17 mouse cellular contexts compared by ENCODE assay signal in genomic region chr5:129456579-129457140, GRCm38 (mm10). TPM values are rescaled to one million over a fixed set of nuclear protein-coding genes. Genes with fewer than 3 reads are reported as not detected.
DNase-seq lines count a peak whose midpoint lies in the region; ATAC-seq and TF ChIP-seq lines count a peak whose summit lies in the region.
"Had no signal": no experiment of that assay in that cellular context is flagged by ENCODE, and none has a peak within 500 bp of the region (broad histone marks: within the 10 kb centered on the region; RNA-seq: fewer than 3 reads in every experiment).

No protein-coding gene starts in this region.

- H3K4me3 ChIP-seq in left cerebral cortex, adult 2 months = no peak overlapping the region
- H3K4me3 ChIP-seq: embryonic facial prominence, embryonic 12.5 days; heart, embryonic 15.5 days; hindbrain, embryonic 12.5 days; limb, embryonic 15.5 days; midbrain, embryonic 10.5 days had no signal

- peak overlapping the region; percentile 53 for H3K27ac ChIP-seq in left cerebral cortex, adult 2 months
- H3K27ac ChIP-seq: embryonic facial prominence, embryonic 12.5 days; heart, embryonic 15.5 days; hindbrain, embryonic 12.5 days; limb, embryonic 15.5 days had no signal

- peak; percentile 40; the same call in 1 of the 2 replicates for ATAC-seq in common myeloid progenitor, adult 5-6 weeks (replicated peaks; ENCODE audit: low read depth, poor library complexity, severe bottlenecking)

- intact Hi-C loops in left cerebral cortex, adult 2 months (cut with DNase I) = loop anchor here (2.0 to 10.0 kb wide), 4 partner anchors 68 to 392 kb away; no protein-coding TSS in a partner anchor
- intact Hi-C loops in left cerebral cortex, postnatal 14 days (cut with DNase I) = no loop called here

- peak; percentile 43 to 46 for DNase-seq in cerebellum, postnatal 10 days
- no peak for DNase-seq in cerebellum, adult 9-10 months
- no peak for DNase-seq in left cerebral cortex, adult 2 months (ENCODE audit: extremely low spot score in 1 of 2, low spot score in 2 of 2)
- DNase-seq in left cerebral cortex, postnatal 14 days (ENCODE audit: low spot score in 2 of 2) = no peak
- peak; percentile 20 for DNase-seq in A20 (ENCODE audit: low read depth, low spot score)
- DNase-seq in ovary, adult 18-20 months (ENCODE audit: low spot score) = no peak
- no peak for DNase-seq in frontal cortex, adult 2 months (ENCODE audit: extremely low spot score in 1 of 2, low spot score in 1 of 2)
- DNase-seq: cerebellum, adult 11 months; gastrocnemius, postnatal 25 days; kidney, adult 18-20 months; lung, postnatal 10 days had no signal

- TF ChIP-seq CTCF in left cerebral cortex, adult 2 months (IDR thresholded peaks at IDR 0.05) = peak; percentile 46

RNA-seq across cellular contexts. Expression of gene Sfswap, which starts 44.4 kb away (rescaled TPM):
- total RNA-seq in left cerebral cortex, adult 2 months (2021) = 100 to 1,000 TPM; 108 to 118 TPM
- total RNA-seq in left cerebral cortex, postnatal 14 days (2021) = 100 to 1,000 TPM; 111 to 113 TPM
- total RNA-seq in common myeloid progenitor, adult 5-6 weeks (2017) = 43.5 and 70.6 TPM in 2 replicates
- 153 and 160 TPM in 2 replicates for polyA plus RNA-seq in frontal cortex, adult 2 months (2012; rRNA removed)

Comparison
In these comparisons a context has a peak if more than half of its experiments do, and no peak if none do; other contexts are left out.
1. DNase-seq: peak in cerebellum, postnatal 10 days (2 of 2) and A20 (single experiment); none in cerebellum, adult 9-10 months (single experiment), left cerebral cortex, adult 2 months (0 of 2), left cerebral cortex, postnatal 14 days (0 of 2), ovary, adult 18-20 months (single experiment) and frontal cortex, adult 2 months (0 of 2).